Mouse (Mus musculus) kidney, embryonic 16.5 days (tissue): ENCODE data around the gene Shld2. TPM values are rescaled to one million over a fixed set of nuclear protein-coding genes. Genes with fewer than 3 reads are reported as not detected.

Experiments used
- ATAC-seq: fragments of 200-750 bp; cut with Nextera tagmentation; 2 replicates; pipeline ENCODE4 v1.8.0; 2017; ENCODE audit warnings: moderate TSS enrichment; ENCODE audit not compliant: low FRiP score, low TSS enrichment
- H3K27ac ChIP-seq: fragments of 300-500 bp; sonication (generic); 2 replicates; pipeline ENCODE4 v1.5.1; 2014; ENCODE audit warnings: low read length
- H3K27me3 ChIP-seq: fragments of 300-500 bp; sonication (generic); 2 replicates; pipeline ENCODE4 v1.6.1; 2014; ENCODE audit warnings: low read length, control low read depth, mixed read lengths; ENCODE audit not compliant: insufficient read depth
- H3K36me3 ChIP-seq: fragments of 300-500 bp; sonication (generic); 2 replicates; pipeline ENCODE4 v1.6.1; 2014; ENCODE audit warnings: low read length, control low read depth, mixed read lengths; ENCODE audit not compliant: insufficient read depth
- H3K4me1 ChIP-seq: fragments of 300-500 bp; sonication (generic); 2 replicates; pipeline ENCODE4 v1.6.1; 2014; ENCODE audit warnings: low read length, control low read depth, mixed read lengths; ENCODE audit not compliant: insufficient read depth
- H3K4me2 ChIP-seq: fragments of 300-500 bp; sonication (generic); replicated peaks from 2 replicates; pipeline ENCODE4 v1.6.1; 2014; ENCODE audit warnings: low read depth, low read length
- H3K4me3 ChIP-seq: fragments of 300-500 bp; sonication (generic); 2 replicates; pipeline ENCODE4 v1.5.1; 2014; ENCODE audit warnings: mild to moderate bottlenecking, low read length
- H3K9ac ChIP-seq: fragments of 300-500 bp; sonication (generic); replicated peaks from 2 replicates; pipeline ENCODE4 v1.6.1; 2014; ENCODE audit warnings: low read length
- H3K9me3 ChIP-seq: fragments of 300-500 bp; sonication (generic); 2 replicates; pipeline ENCODE4 v1.6.1; 2016; ENCODE audit warnings: low read length, control low read depth
- WGBS: fragments of 180-500 bp; shearing (Covaris S2); extraction: QIAGEN DNeasy Blood & Tissue Kit; methylation state at CpG from one replicate; pipeline ENCODE4 v1.1.7; 2014; 5-methylcytosine and 5-hydroxymethylcytosine counted together
- polyA plus RNA-seq: library from polyadenylated mRNA; unstranded; fragments of >200 nt; fragmentation: Nextera tagmentation; extraction: Ambion mirVana; gene quantifications from 2 replicates; pipeline ENCODE4 v1.2.1, GENCODE M21; 2015

The Shld2 gene
- polyA plus RNA-seq, 1 experiment from 2014 or later, result 10.0 TPM

DNA sequence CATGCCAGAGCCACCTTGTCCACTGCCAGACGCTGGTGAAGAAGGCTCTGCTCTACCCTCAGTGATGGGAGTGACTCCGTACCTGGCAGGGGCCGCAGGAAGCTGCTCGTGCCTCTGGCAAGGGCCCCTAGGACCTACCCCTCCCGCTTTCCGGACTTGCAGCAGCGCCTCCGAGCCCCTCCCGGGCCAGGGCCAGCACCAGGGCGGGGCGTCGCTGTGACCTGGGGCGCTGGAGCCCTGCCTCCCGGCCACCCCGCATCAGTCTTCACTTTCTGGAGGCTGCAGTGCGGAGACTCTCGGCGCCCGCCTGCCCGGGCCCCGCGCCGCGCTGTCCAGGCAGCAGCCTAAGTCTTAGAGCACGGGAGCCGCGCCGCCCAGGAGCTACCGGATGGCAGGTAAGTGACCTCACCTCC lies 90.5 kb downstream of the Shld2 start:
- Histone ChIP-seq H3K27me3 (peaks cover 15% of the 10 kb centered on the region), H3K9ac (0 out of 2 replicates have a peak overlapping the region, but pooled peaks have one; percentile 33), H3K4me3 (peak overlapping the region; percentile 32), H3K4me1 (peaks cover 6% of the 10 kb centered on the region; the same call in 1 of the 2 replicates), H3K4me2 (peak overlapping the region; percentile 56), H3K27ac (no peak overlapping the region), H3K9me3 (no peaks in the 10 kb centered on the region), H3K36me3 (no peaks in the 10 kb centered on the region)
- ATAC-seq, result peak; percentile 62; the same call in 1 of the 2 replicates
- WGBS, result 3% methylated on average over 28 of the region's 29 CpGs

DNA sequence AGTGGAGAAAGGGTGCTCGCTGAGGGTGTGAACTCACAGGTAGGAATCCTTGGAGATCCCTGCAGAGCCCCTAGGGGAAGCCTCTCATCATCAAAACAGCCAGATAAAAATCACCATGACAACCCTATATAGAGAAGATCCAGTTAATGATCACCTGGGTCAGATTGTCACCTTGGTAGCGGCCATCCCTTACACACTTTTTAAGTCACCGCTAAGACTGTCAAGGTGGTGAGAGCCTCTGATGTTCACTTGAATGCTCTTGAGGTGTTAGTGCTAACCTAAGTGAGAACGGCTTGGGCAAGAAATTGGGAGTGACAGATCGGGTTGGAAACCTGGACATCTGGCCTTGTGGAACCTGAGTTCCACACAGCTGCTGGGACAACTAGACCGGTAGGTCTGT lies 91.0 kb downstream of the Shld2 start, which contains the start of gene Syt15:
TSS of gene Syt15 (plus strand) at position 301 of the 400 bp plus-strand sequence.
- Histone ChIP-seq H3K9ac (0 out of 2 replicates have a peak within 1 kb of the TSS, but pooled peaks have one; percentile 33), H3K9me3 (no peaks in the 10 kb centered on the region)
- no peak for ATAC-seq

DNA sequence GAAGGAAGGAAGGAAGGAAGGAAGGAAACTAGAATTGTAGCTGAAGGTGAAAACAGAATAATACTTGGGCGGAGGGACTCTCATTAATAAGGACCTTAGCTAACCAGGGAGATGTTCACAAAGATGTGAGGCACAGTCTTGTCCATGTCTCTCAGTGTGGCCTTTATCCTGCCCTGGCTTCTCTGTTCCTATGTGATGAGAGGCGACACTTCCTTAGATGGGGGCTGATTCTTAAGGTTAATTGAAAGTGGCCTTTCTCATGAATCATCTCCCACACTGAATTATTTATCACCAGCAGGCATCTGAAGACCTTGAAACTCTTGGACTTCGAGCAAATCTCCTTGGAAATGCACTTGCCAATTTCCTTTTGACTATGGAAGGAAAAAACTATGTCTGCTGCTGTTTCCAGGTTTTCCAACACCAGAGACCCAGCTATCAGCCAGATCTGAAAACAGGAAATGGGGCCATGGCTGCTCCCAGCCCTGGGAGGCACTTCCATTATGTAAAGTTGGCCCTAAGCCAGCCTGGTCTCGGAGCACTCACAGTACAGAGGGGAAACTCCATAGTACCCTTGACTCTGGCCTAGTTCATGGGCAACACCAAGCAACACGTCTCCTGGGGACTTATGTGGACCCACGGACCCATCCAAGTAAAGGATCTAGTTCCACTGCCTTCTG lies 94.7 kb downstream of the Shld2 start:
- no peak overlapping the region for H3K9ac ChIP-seq
- no peak overlapping the region for H3K4me3 ChIP-seq
- H3K9me3 ChIP-seq, result no peaks in the 10 kb centered on the region
- peak; percentile 80 for ATAC-seq
- peak overlapping the region; percentile 58 for H3K27ac ChIP-seq
- WGBS, result 43% methylated on average over 6 of the region's 6 CpGs
- peaks cover 9% of the 10 kb centered on the region; the same call in 1 of the 2 replicates for H3K4me1 ChIP-seq
- H3K27me3 ChIP-seq, result peaks cover 15% of the 10 kb centered on the region
- no peak overlapping the region for H3K4me2 ChIP-seq
- H3K36me3 ChIP-seq, result no peaks in the 10 kb centered on the region

More for the DNA sequence above, 91.0 kb downstream of the Shld2 start, which contains the start of gene Syt15:
- H3K4me2 ChIP-seq, result peak within 1 kb of the TSS; percentile 56
- H3K4me1 ChIP-seq, result peaks cover 9% of the 10 kb centered on the region; the same call in 1 of the 2 replicates
- no peaks in the 10 kb centered on the region for H3K36me3 ChIP-seq
- peaks cover 15% of the 10 kb centered on the region for H3K27me3 ChIP-seq
- H3K4me3 ChIP-seq, result peak within 1 kb of the TSS; percentile 32
- 62% methylated on average over 6 of the region's 6 CpGs for WGBS
- no peak within 1 kb of the TSS for H3K27ac ChIP-seq

DNA sequence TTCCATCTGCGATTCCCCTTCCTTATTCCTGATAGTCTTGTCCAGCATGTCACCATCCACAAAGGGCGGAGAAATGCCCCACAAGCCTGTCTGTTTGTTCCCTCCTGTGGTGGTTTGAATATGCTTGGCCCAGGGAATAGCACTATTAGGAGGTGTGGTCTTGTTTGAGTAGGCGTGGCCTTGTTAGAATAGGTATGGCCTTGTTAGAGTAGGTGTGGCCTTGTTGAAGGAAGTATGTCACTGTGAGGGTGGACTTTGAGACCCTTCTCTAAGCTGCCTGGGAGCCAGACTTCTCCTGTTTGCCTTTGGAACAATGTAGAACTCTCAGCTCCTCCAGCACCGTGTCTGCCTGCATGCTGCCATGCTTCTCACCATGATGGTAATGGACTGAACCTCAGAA lies 100.4 kb downstream of the Shld2 start:
- no peak overlapping the region for H3K9ac ChIP-seq
- H3K9me3 ChIP-seq, result no peaks in the 10 kb centered on the region
- H3K4me2 ChIP-seq, result no peak overlapping the region
- no peaks in the 10 kb centered on the region for H3K36me3 ChIP-seq
- H3K27me3 ChIP-seq, result no peaks in the 10 kb centered on the region
- no peak for ATAC-seq
- peaks cover 3% of the 10 kb centered on the region; the same call in 1 of the 2 replicates for H3K4me1 ChIP-seq
- whole genome bisulfite sequencing, result 88% methylated on average over 4 of the region's 4 CpGs
- no peak overlapping the region for H3K27ac ChIP-seq
- no peak overlapping the region for H3K4me3 ChIP-seq

DNA sequence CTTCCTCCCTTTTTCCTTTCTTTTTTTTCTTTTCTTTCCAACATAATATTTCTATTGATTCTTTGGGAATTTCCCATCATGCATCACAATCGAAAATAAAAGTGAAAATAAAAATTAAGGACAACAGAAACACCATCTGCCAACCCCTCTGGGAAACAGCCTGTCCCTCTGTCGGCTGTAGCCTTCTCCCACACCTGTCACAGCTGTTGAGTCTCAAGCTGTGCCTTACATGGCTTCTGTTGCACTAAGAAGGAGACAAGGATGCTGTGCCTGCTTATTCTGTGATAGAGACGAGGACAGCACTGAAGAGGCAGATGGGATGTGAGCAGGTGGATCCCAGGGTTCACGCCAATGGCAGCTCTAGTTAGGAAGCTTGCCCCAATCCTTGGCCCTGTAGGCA lies 101.2 kb downstream of the Shld2 start:
- 58% methylated on average over 4 of the region's 4 CpGs for WGBS
- Histone ChIP-seq H3K4me3 (no peak overlapping the region), H3K27me3 (no peaks in the 10 kb centered on the region), H3K9ac (no peak overlapping the region), H3K36me3 (no peaks in the 10 kb centered on the region), H3K4me1 (no peaks in the 10 kb centered on the region), H3K4me2 (no peak overlapping the region), H3K27ac (no peak overlapping the region), H3K9me3 (no peaks in the 10 kb centered on the region)
- ATAC-seq, result no peak

DNA sequence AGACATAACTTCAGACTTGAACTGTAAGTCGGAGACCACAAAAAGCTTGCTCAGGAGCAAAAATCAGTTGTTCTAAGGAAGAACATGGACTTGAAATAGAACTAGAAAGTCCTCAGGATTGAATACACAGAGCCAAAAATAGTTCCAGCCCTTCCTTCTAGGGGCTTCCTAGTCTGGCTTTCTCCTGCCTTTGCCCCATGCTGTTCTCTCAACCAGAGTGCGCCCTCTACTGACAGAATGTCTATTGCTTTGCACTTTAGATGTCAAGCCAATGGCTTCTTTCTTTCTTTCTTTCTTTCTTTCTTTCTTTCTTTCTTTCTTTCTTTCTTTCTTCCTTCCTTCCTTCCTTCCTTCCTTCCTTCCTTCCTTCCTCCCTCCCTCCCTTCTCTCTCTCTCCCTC lies 101.6 kb downstream of the Shld2 start:
- H3K27ac ChIP-seq, result no peak overlapping the region
- H3K4me1 ChIP-seq, result no peaks in the 10 kb centered on the region
- ATAC-seq, result no peak
- no peak overlapping the region for H3K4me2 ChIP-seq
- no peaks in the 10 kb centered on the region for H3K36me3 ChIP-seq
- no peaks in the 10 kb centered on the region for H3K27me3 ChIP-seq
- H3K9ac ChIP-seq, result no peak overlapping the region
- H3K9me3 ChIP-seq, result no peaks in the 10 kb centered on the region
- WGBS, result 50% methylated on average over 2 of the region's 2 CpGs
- H3K4me3 ChIP-seq, result no peak overlapping the region

DNA sequence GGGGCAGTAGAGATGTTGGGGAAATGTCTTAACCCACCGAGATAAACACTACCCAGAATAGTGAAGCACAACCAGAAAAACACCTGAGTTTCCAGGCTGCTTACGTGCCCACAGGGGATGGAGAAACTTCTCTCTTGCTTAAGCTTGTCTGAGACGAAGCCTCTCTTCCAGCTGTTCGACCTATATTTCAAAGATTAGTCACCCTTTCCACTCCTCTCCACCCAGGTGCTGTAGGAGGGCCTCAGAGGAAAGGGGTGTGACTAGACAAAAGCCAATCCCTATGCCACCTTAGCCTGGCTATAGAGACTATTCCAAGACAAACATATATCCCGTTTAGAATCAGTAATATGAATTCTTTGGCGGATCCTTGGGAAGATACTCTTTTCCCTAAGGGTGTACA lies 102.3 kb downstream of the Shld2 start:
- Histone ChIP-seq H3K4me3 (no peak overlapping the region), H3K4me2 (no peak overlapping the region), H3K9ac (no peak overlapping the region), H3K9me3 (no peaks in the 10 kb centered on the region), H3K4me1 (no peaks in the 10 kb centered on the region), H3K27me3 (no peaks in the 10 kb centered on the region), H3K27ac (no peak overlapping the region), H3K36me3 (no peaks in the 10 kb centered on the region)
- ATAC-seq, result no peak
- WGBS, result 80% methylated on average over 6 of the region's 6 CpGs

DNA sequence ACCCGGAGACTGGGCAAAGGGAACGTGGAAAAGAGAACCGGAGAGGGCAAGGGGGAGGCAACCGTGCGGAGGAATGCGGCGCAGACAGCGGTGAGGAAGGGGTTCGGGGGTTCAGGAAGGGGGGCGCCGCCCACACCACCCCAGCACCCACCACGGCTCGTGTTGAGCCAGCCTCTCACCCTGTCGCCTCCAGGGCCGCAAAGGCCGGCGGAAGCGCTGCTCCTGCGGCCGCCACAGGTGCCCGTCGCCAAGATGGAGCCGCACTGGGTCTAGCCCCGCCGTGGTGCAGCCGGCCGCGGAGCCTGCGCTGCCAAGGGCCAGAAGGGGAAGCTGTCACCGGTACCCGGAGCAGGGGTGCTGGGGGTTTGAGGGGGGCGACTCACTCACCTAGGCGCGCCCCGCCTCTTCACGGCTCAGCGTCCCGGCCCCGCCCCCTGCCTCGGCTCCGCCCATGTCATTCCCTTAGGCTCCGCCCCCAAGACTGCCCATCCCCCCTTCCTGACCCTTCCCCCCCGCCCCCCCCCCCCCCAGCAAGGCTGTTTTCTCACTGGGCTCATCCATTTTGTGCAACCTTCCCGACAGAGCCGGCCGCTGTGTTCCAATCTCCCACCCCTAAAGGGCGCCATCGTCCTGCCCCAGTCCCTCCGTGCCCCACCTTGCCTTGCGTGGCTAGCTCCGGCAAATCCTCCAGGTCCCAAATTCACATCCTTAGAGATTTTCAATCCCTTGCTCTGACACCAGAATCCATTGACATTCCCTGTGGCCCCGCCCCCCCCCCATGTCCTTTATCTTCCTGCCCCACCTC lies 108.9 kb downstream of the Shld2 start, which contains the start of gene Gprin2:
TSS of gene Gprin2 (minus strand) at position 423 of the 805 bp plus-strand sequence.
- Histone ChIP-seq H3K27ac (no peak within 1 kb of the TSS), H3K36me3 (no peaks in the 10 kb centered on the region), H3K4me1 (peaks cover 7% of the 10 kb centered on the region), H3K27me3 (peaks cover 3% of the 10 kb centered on the region; the same call in 1 of the 2 replicates), H3K4me3 (peak within 1 kb of the TSS; percentile 73), H3K4me2 (peak within 1 kb of the TSS; percentile 97), H3K9me3 (no peaks in the 10 kb centered on the region), H3K9ac (peak within 1 kb of the TSS; percentile 68)
- ATAC-seq, result peak; percentile 69
- 3% methylated on average over 43 of the region's 52 CpGs for whole genome bisulfite sequencing

DNA sequence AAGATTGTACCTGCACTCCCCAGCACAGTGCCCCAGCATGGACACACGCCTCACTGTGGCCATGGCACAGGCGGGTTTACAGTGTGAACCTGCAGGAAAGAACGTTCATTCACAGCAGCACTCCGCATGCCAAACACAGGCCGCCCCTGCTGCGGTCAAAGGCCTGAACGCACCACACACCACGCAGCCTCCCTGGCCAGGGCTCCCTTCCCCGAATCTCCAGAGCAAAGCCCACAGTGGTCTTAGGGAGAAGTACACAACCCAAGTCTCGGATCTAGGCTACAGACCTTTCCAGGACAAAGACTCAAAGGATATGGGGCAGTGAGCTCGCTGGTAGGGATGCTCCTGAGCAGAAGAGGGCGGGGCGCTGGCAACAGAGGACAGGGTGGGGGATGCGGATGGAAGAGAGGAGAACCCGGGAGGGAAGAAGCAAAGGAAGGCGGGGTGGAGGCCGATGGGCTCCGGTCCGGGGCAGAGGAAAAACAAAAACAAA lies 109.5 kb downstream of the Shld2 start:
- ATAC-seq, result peak; percentile 80
- 5% methylated on average over 18 of the region's 19 CpGs for WGBS

More for the DNA sequence above, 109.5 kb downstream of the Shld2 start:
- Histone ChIP-seq H3K4me2 (peak overlapping the region; percentile 97), H3K9me3 (no peaks in the 10 kb centered on the region), H3K36me3 (no peaks in the 10 kb centered on the region), H3K27ac (no peak overlapping the region), H3K9ac (peak overlapping the region; percentile 68), H3K4me1 (peaks cover 7% of the 10 kb centered on the region), H3K4me3 (peak overlapping the region; percentile 73), H3K27me3 (peaks cover 3% of the 10 kb centered on the region; the same call in 1 of the 2 replicates)
